ENCODE assay signal across 12 mouse cellular contexts in genomic region chr14:79299230-79299629, GRCm38 (mm10). TPM values are rescaled to one million over a fixed set of nuclear protein-coding genes. Genes with fewer than 3 reads are reported as not detected.
DNase-seq lines count a peak whose midpoint lies in the region; ATAC-seq and TF ChIP-seq lines count a peak whose summit lies in the region.
"Had no signal": no experiment of that assay in that cellular context is flagged by ENCODE, and none has a peak within 500 bp of the region (broad histone marks: within the 10 kb centered on the region; RNA-seq: fewer than 3 reads in every experiment).

No protein-coding gene starts in this region.

- H3K4me1 ChIP-seq in hindbrain, embryonic 12.5 days, result peaks cover 28% of the 10 kb centered on the region
- H3K4me1 ChIP-seq in hindbrain, embryonic 10.5 days (replicated peaks), result peaks cover 53% of the 10 kb centered on the region
- peaks cover 3% of the 10 kb centered on the region; the same call in 1 of the 2 replicates for H3K4me1 ChIP-seq in neural tube, embryonic 11.5 days (ENCODE audit: control insufficient read depth, insufficient read depth, low read length)
- 0 out of 2 replicates have a peak, but pooled peaks cover 6% of the 10 kb centered on the region for H3K4me1 ChIP-seq in hindbrain, postnatal 0 days (ENCODE audit: insufficient read depth, low read length)
- H3K4me1 ChIP-seq in stomach, embryonic 16.5 days (ENCODE audit: control insufficient read depth, insufficient read depth, low read length), result peaks cover 13% of the 10 kb centered on the region

- no peaks in the 10 kb centered on the region for H3K36me3 ChIP-seq in hindbrain, embryonic 12.5 days
- no peaks in the 10 kb centered on the region for H3K36me3 ChIP-seq in hindbrain, embryonic 10.5 days
- no peaks in the 10 kb centered on the region for H3K36me3 ChIP-seq in neural tube, embryonic 11.5 days (ENCODE audit: control insufficient read depth, insufficient read depth, low read length)
- no peaks in the 10 kb centered on the region for H3K36me3 ChIP-seq in hindbrain, postnatal 0 days (ENCODE audit: insufficient read depth, low read length)
- H3K36me3 ChIP-seq in stomach, embryonic 16.5 days (ENCODE audit: control insufficient read depth, insufficient read depth, low read length), result no peaks in the 10 kb centered on the region
- H3K36me3 ChIP-seq: G1E had no signal

- H3K9me3 ChIP-seq in hindbrain, embryonic 12.5 days (replicated peaks), result no peaks in the 10 kb centered on the region
- H3K9me3 ChIP-seq in hindbrain, embryonic 10.5 days, result no peaks in the 10 kb centered on the region
- H3K9me3 ChIP-seq in neural tube, embryonic 11.5 days (ENCODE audit: control insufficient read depth, low read length), result no peaks in the 10 kb centered on the region
- H3K9me3 ChIP-seq in hindbrain, postnatal 0 days (ENCODE audit: low read length), result no peaks in the 10 kb centered on the region
- no peaks in the 10 kb centered on the region for H3K9me3 ChIP-seq in stomach, embryonic 16.5 days (replicated peaks; ENCODE audit: control insufficient read depth, low read length)
- H3K9me3 ChIP-seq: G1E had no signal

- H3K4me2 ChIP-seq in hindbrain, embryonic 12.5 days (replicated peaks), result peak overlapping the region; percentile 97; the same call in 1 of the 2 replicates
- peak overlapping the region; percentile 8; the same call in 1 of the 2 replicates for H3K4me2 ChIP-seq in neural tube, embryonic 11.5 days (ENCODE audit: low read depth)
- H3K4me2 ChIP-seq in hindbrain, postnatal 0 days (ENCODE audit: low read depth, low read length), result peak overlapping the region; percentile 43
- peak overlapping the region; percentile 100 for H3K4me2 ChIP-seq in stomach, embryonic 16.5 days (ENCODE audit: low read depth, low read length)

- H3K27ac ChIP-seq in hindbrain, embryonic 12.5 days, result no peak overlapping the region
- no peak overlapping the region for H3K27ac ChIP-seq in hindbrain, embryonic 10.5 days
- H3K27ac ChIP-seq in neural tube, embryonic 11.5 days (ENCODE audit: low read depth, low read length), result no peak overlapping the region
- H3K27ac ChIP-seq in hindbrain, postnatal 0 days, result no peak overlapping the region; the same call in 1 of the 2 replicates
- H3K27ac ChIP-seq in stomach, embryonic 16.5 days (ENCODE audit: low read length), result no peak overlapping the region

- H3K27me3 ChIP-seq in hindbrain, embryonic 12.5 days, result peaks cover 54% of the 10 kb centered on the region
- peaks cover 81% of the 10 kb centered on the region for H3K27me3 ChIP-seq in hindbrain, embryonic 10.5 days (ENCODE audit: insufficient read depth, poor library complexity, severe bottlenecking)
- H3K27me3 ChIP-seq in neural tube, embryonic 11.5 days (ENCODE audit: control insufficient read depth, insufficient read depth, low read length), result peaks cover 14% of the 10 kb centered on the region
- 0 out of 2 replicates have a peak, but pooled peaks cover 5% of the 10 kb centered on the region for H3K27me3 ChIP-seq in hindbrain, postnatal 0 days (ENCODE audit: insufficient read depth, low read length)
- peaks cover 11% of the 10 kb centered on the region for H3K27me3 ChIP-seq in stomach, embryonic 16.5 days (ENCODE audit: control insufficient read depth, insufficient read depth, low read length)

- TF ChIP-seq CTCF in hindbrain, postnatal 0 days (IDR thresholded peaks at IDR 0.05; ENCODE audit: low read depth), result no peak

- ATAC-seq in hindbrain, embryonic 12.5 days (ENCODE audit: low FRiP score), result no peak
- no peak for ATAC-seq in neural tube, embryonic 11.5 days (ENCODE audit: insufficient read depth, low FRiP score, low TSS enrichment)
- no peak for ATAC-seq in hindbrain, postnatal 0 days
- no peak for ATAC-seq in stomach, embryonic 16.5 days (ENCODE audit: insufficient read depth, low FRiP score)

- no peak for DNase-seq in hindbrain, embryonic 10.5 days (ENCODE audit: low spot score)
- DNase-seq in neural tube, embryonic 11.5 days (ENCODE audit: low spot score), result no peak
- no peak for DNase-seq in neural tube, embryonic 10.5 days (ENCODE audit: extremely low spot score, low spot score)
- DNase-seq in hindbrain, postnatal 0 days (ENCODE audit: low spot score), result no peak
- no peak for DNase-seq in left cerebral cortex, postnatal 4 days
- DNase-seq in right cerebral cortex, postnatal 10 days (ENCODE audit: low spot score in 2 of 2), result no peak
- DNase-seq: layer of hippocampus, postnatal 36 days; thymus, postnatal 14 days had no signal

- WGBS in hindbrain, embryonic 12.5 days, result 44% methylated on average over 4 of the region's 4 CpGs
- WGBS in hindbrain, embryonic 10.5 days, result 46% methylated on average over 4 of the region's 4 CpGs
- 52% methylated on average over 4 of the region's 4 CpGs for WGBS in neural tube, embryonic 11.5 days
- 42% methylated on average over 4 of the region's 4 CpGs for WGBS in hindbrain, postnatal 0 days
- WGBS in stomach, embryonic 16.5 days, result 57% methylated on average over 4 of the region's 4 CpGs

- H3K4me3 ChIP-seq in hindbrain, embryonic 12.5 days, result no peak overlapping the region
- no peak overlapping the region for H3K4me3 ChIP-seq in hindbrain, embryonic 10.5 days
- no peak overlapping the region for H3K4me3 ChIP-seq in neural tube, embryonic 11.5 days (ENCODE audit: low read depth, low read length)
- peak overlapping the region; percentile 15 for H3K4me3 ChIP-seq in hindbrain, postnatal 0 days (ENCODE audit: low read length)
- H3K4me3 ChIP-seq in stomach, embryonic 16.5 days (replicated peaks; ENCODE audit: low read length), result peak overlapping the region; percentile 22

- intact Hi-C loops in left cerebral cortex, postnatal 4 days (cut with DNase I), result loop anchor here (10.0 kb wide), 1 partner anchor 94 kb away; no protein-coding TSS in a partner anchor

- no peak overlapping the region for H3K9ac ChIP-seq in hindbrain, embryonic 12.5 days
- no peak overlapping the region for H3K9ac ChIP-seq in neural tube, embryonic 11.5 days (ENCODE audit: low read length)
- H3K9ac ChIP-seq in hindbrain, postnatal 0 days (replicated peaks; ENCODE audit: low read length), result no peak overlapping the region
- H3K9ac ChIP-seq in stomach, embryonic 16.5 days (ENCODE audit: low read length), result 0 out of 2 replicates have a peak overlapping the region, but pooled peaks have one; percentile 26

RNA-seq across cellular contexts. Expression of gene Rgcc, which starts 2.2 kb away (rescaled TPM):
- 32.4 and 41.0 TPM in 2 replicates for polyA plus RNA-seq in hindbrain, embryonic 12.5 days (2016; fragmentation: Nextera tagmentation; extraction: Ambion mirVana)
- 26.2 and 52.1 TPM in 2 replicates for polyA plus RNA-seq in hindbrain, embryonic 10.5 days (2016; fragmentation: Nextera tagmentation; extraction: Ambion mirVana)
- 46.2 and 51.8 TPM in 2 replicates for polyA plus RNA-seq in neural tube, embryonic 11.5 days (2014; fragmentation: Nextera tagmentation; extraction: Ambion mirVana)
- 68.6 and 74.4 TPM in 2 replicates for total RNA-seq in hindbrain, postnatal 0 days (2014; rRNA removed)
- 43.3 and 55.1 TPM in 2 replicates for polyA plus RNA-seq in hindbrain, postnatal 0 days (2015; fragmentation: Nextera tagmentation; extraction: Ambion mirVana)
- polyA plus RNA-seq in stomach, embryonic 16.5 days (2015; fragmentation: Nextera tagmentation; extraction: Ambion mirVana), result 56.3 and 57.8 TPM in 2 replicates
- 10 to 100 TPM; 21.4 to 21.8 TPM for total RNA-seq in left cerebral cortex, postnatal 4 days (2021)
- total RNA-seq: G1E had no signal
- polyA plus RNA-seq: G1E had no signal

RNA-seq across cellular contexts. Expression of gene Zfp957, which starts 52.1 kb away (rescaled TPM):
- 0.19 TPM in 1 of 2 replicates, not detected in the other for polyA plus RNA-seq in hindbrain, embryonic 12.5 days (2016; fragmentation: Nextera tagmentation; extraction: Ambion mirVana)
- not detected in 2 replicates for polyA plus RNA-seq in hindbrain, embryonic 10.5 days (2016; fragmentation: Nextera tagmentation; extraction: Ambion mirVana)
- not detected in 2 replicates for polyA plus RNA-seq in neural tube, embryonic 11.5 days (2014; fragmentation: Nextera tagmentation; extraction: Ambion mirVana)
- not detected in 2 replicates for total RNA-seq in hindbrain, postnatal 0 days (2014; rRNA removed)
- polyA plus RNA-seq in hindbrain, postnatal 0 days (2015; fragmentation: Nextera tagmentation; extraction: Ambion mirVana), result not detected in 2 replicates
- polyA plus RNA-seq in stomach, embryonic 16.5 days (2015; fragmentation: Nextera tagmentation; extraction: Ambion mirVana), result not detected in 2 replicates
- total RNA-seq in left cerebral cortex, postnatal 4 days (2021), result not detected
- total RNA-seq: G1E; gastrocnemius, adult 8-10 months; layer of hippocampus, postnatal 36 days had no signal
- polyA plus RNA-seq: G1E had no signal

Comparison
In these comparisons a context has a peak if more than half of its experiments do, and no peak if none do; other contexts are left out.
1. H3K4me3 ChIP-seq: peak in hindbrain, postnatal 0 days (single experiment) and stomach, embryonic 16.5 days (single experiment); none in hindbrain, embryonic 12.5 days (single experiment), hindbrain, embryonic 10.5 days (single experiment) and neural tube, embryonic 11.5 days (single experiment).
2. H3K4me2 ChIP-seq: peak in every context shown above with its lines; median percentile 100 in stomach, embryonic 16.5 days; 97 in hindbrain, embryonic 12.5 days; 43 in hindbrain, postnatal 0 days; 8 in neural tube, embryonic 11.5 days.